Mouse (Mus musculus) B cell, adult 62 days (primary cell): ENCODE results near the gene Arl6ip4. TPM values are rescaled to one million over a fixed set of nuclear protein-coding genes. Genes with fewer than 3 reads are reported as not detected.

ENCODE experiments used
- total RNA-seq: library from RNA; stranded (reverse); gene quantifications from 4 replicates; pipeline ENCODE4 v1.2.4, GENCODE M21; 2023

The Arl6ip4 gene
- total RNA-seq, result 31.6 to 39.8 TPM (median 37.1 TPM) in 4 replicates

DNA sequence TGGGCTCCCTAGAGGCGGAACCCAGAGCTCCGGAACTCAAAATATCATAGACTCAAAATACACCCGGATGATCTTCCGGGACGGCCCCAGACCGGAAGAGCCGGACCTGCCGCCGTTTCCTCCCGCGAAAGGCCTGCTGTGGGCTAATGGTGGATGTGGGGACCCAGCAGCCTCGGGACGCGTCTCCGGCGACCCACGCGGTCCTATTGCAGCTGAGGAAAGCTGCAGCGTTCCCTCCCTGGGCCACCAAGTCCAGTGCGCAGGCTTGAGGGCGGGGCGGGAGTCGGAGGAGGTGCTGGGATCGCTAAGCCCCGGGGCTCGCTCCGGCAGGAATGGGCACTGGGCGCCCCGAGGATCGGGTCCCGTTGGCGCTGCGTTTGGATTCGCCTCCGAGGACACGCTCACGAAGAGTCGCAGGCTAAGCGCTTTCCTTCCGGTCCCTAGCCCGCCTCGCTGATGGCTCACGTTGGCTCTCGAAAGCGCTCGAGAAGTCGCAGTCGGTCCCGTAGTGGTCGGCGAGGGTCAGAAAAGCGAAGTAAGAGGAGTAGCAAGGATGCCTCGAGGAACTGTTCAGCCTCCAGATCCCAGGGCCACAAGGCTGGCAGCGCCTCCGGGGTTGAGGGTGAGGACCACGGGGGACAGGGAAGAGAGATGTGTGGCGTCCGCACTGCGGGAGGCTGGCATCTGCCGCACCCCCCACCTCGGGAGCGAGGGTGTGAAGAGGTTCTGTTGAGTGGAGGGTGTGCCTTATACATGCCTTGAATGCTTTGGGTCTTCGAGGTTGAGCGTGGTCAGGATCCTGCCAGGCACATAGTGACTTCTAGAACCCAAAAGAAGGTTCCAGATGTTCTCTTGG, at the start of gene Arl6ip4:
Gene Arl6ip4, plus strand, starts transcription at position 100 of the 856 bp plus-strand sequence.

DNA sequence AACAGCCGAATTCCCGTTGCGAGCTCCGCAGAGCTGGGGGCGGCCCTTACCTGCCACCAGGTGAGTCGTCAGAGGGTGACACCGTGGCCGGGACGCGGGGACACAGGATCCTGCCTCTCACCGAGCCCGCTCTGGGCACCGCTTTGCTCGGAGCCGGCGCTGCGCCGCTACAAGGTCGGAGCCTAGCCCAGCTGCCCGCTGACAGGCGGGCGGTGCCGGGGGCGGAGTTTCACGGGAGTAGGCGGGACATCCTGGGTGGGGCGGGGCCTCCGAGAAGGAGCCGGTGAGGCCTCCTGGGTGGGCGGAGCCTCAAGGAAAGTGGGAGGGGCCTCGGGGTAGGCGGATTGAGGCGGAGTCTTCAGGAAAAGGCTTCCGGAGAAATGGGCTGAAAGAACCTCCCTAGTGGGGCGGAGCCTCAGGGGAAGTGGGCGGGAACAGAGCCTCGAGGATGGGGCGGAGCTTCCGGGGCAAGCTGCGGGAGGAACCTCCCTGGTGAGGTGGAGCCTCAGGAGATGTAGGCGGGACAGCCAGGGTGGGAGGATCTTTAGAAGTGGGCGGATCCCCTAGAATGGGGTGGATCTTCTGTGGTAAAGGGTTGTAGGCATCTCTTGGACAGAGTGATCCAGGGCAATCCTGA, 20.2 kb upstream of the Arl6ip4 start, which contains the start of gene Abcb9:
Gene Abcb9, minus strand, starts transcription at position 203 of the 637 bp plus-strand sequence.

DNA sequence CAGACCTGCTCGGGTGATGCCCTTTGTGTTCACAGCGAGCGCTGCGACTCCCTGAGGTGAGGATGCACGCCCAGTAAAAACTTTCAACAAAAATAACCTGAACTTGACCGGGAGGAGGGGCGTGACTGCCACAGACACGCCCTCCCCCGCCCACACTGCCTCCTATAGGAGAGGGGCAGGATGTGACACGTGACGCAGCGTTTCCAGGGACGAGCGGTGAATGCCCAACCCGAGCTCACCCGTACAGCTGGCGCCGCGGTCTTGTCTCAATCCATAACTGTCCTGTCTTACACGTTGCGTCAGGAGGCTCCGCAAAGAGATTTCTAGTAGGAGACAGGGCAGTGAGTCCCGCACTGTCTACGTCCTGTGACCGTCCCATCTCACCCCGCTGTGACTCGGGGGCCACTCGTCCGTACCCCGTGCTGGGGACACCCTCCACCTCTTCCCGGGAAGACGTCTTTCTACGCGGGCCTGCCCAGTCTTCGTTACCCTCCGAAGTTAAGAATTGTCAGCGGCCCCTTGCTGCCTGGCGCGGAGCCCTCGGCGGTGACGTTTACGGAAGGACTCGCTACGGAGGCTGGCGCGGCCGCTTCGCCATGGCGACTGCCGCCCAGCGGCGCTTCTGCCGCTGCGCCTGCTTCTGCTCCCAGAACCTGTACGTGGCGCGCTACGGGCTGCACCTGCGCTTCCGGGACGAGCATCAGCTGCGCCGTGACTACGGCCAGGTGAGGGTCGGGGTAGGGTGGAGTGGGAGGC, 4.0 kb upstream of the Arl6ip4 start, which contains the start of gene Ogfod2:
Gene Ogfod2, plus strand, starts transcription at position 556 of the 756 bp plus-strand sequence.

Other genes starting within 250 kb of the Arl6ip4 start
- gene Hcar1, start 236.1 kb upstream of the Arl6ip4 start, total RNA-seq, result not detected in 4 replicates
- 36.6 to 47.0 TPM (median 39.1 TPM) in 4 replicates for gene Denr, start 208.9 kb upstream of the Arl6ip4 start, total RNA-seq
- gene Gm43518, start 188.7 kb upstream of the Arl6ip4 start, total RNA-seq, result 1.4 to 2.4 TPM (median 1.6 TPM) in 3 of 4 replicates, not detected in the other
- gene Ccdc62, start 185.4 kb upstream of the Arl6ip4 start, total RNA-seq, result 4.3 to 5.6 TPM (median 5.4 TPM) in 4 replicates
- 239 to 258 TPM (median 251 TPM) in 4 replicates for gene Hip1r, start 142.5 kb upstream of the Arl6ip4 start, total RNA-seq
- gene Vps37b, start 83.8 kb upstream of the Arl6ip4 start, total RNA-seq, result 147 to 182 TPM (median 159 TPM) in 4 replicates
- 2.8 to 4.7 TPM (median 4.4 TPM) in 4 replicates for gene Abcb9, start 20.3 kb upstream of the Arl6ip4 start, total RNA-seq
- gene Ogfod2, start 3.8 kb upstream of the Arl6ip4 start, total RNA-seq, result 16.5 to 20.5 TPM (median 18.1 TPM) in 4 replicates
- gene Pitpnm2, start 133.7 kb downstream of the Arl6ip4 start, total RNA-seq, result 51.1 to 72.2 TPM (median 55.5 TPM) in 4 replicates
- gene Mphosph9, start 211.9 kb downstream of the Arl6ip4 start, total RNA-seq, result 29.8 to 33.9 TPM (median 31.7 TPM) in 4 replicates
- gene 2810006K23Rik, start 212.0 kb downstream of the Arl6ip4 start, total RNA-seq, result 4.3 to 7.0 TPM (median 6.5 TPM) in 4 replicates
- 96.6 to 111 TPM (median 101 TPM) in 4 replicates for gene Cdk2ap1, start 247.0 kb downstream of the Arl6ip4 start, total RNA-seq